Mouse (Mus musculus) neutrophil, adult 59 days (primary cell): ENCODE results near the gene Sod3. TPM values are rescaled to one million over a fixed set of nuclear protein-coding genes. Genes with fewer than 3 reads are reported as not detected.

Experiments used
- total RNA-seq, 2 experiments: library from RNA; stranded (reverse); gene quantifications; 1 replicate in 1 of 2; 2 replicates in 1 of 2; pipeline ENCODE4 v1.2.4; 2023

Sod3 gene
- under 1 TPM; 0.11 to 0.15 TPM for total RNA-seq

DNA sequence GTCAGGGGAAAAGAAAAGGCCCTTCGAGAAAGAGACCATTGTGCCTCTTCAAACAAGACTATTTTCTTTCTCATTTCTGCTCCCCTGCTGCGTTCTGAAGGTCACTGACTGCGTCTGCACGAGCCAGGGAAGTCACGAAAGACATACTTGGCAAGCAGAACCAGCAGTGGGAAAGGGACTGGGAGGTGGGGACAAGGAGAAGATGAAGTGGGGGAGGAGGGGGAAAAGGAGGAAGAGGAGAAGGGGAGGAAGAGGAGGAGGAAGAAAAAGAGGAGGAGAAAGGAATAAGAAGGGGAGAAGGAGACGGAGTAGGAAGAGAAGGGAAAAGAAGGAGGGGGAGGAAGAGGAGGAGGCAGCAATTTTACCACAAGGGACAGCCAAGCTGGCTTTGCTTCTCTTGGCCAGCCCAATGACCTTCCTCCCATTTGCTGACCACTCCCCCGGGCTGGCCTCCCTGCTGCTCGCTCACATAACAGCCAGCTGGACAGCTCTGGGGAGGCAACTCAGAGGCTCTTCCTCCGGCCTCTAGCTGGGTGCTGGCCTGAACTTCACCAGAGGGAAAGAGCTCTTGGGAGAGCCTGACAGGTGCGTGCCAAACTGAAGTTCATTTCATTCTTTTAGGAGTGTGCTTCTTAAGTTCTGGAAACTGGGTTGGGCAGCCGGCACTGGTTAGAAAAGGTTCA is at the start of gene Sod3:
Gene Sod3, plus strand, starts transcription at position 324 of the 683 bp plus-strand sequence.

Other genes starting within 250 kb of the Sod3 start
- 100 to 1,000 TPM; 102 to 130 TPM for gene Dhx15, start 173.3 kb upstream of the Sod3 start, total RNA-seq
- under 1 TPM; 0.60 to 0.64 TPM for gene Ccdc149, start 107.7 kb downstream of the Sod3 start, total RNA-seq
- not detected for gene Lgi2, start 202.7 kb downstream of the Sod3 start, total RNA-seq